Mouse (Mus musculus) layer of hippocampus, adult 8-10 months (tissue): ENCODE results near the gene Gm20917. TPM values are rescaled to one million over a fixed set of nuclear protein-coding genes. Genes with fewer than 3 reads are reported as not detected.
"Not testable (repeated sequence)": the region's sequence is repeated elsewhere in the genome, so short reads cannot be mapped to it uniquely, and the experiment has no call there.

Experiments
- DNase-seq, 2 experiments: peaks; one replicate each; pipeline ENCODE4 v3.0.0; 2022; ENCODE audit warnings: low spot score in 2 of 2
- total RNA-seq, 4 experiments: library from RNA; stranded (reverse); gene quantifications; 2 replicates each; pipeline ENCODE4 v1.2.4; 2022

The Gm20917 gene
- not detected for total RNA-seq

- not testable (repeated sequence) for DNase-seq
Observed at GRCm38 (mm10) chrY:79151022-79151421, at the start of gene Gm20917. Gene Gm20917 (minus strand): TSS chrY:79151122.

Other genes starting within 250 kb of the Gm20917 start
- not detected for gene Gm20916, start 168.4 kb upstream of the Gm20917 start, total RNA-seq